Mouse (Mus musculus) spleen, postnatal 10 days (tissue): ENCODE data around the gene Tnik.

Experiments
- DNase-seq, 2 experiments: peaks; one replicate each; pipeline ENCODE4 v3.0.0; 2021 to 2022; ENCODE audit warnings: low spot score in 2 of 2

The Tnik gene

DNA sequence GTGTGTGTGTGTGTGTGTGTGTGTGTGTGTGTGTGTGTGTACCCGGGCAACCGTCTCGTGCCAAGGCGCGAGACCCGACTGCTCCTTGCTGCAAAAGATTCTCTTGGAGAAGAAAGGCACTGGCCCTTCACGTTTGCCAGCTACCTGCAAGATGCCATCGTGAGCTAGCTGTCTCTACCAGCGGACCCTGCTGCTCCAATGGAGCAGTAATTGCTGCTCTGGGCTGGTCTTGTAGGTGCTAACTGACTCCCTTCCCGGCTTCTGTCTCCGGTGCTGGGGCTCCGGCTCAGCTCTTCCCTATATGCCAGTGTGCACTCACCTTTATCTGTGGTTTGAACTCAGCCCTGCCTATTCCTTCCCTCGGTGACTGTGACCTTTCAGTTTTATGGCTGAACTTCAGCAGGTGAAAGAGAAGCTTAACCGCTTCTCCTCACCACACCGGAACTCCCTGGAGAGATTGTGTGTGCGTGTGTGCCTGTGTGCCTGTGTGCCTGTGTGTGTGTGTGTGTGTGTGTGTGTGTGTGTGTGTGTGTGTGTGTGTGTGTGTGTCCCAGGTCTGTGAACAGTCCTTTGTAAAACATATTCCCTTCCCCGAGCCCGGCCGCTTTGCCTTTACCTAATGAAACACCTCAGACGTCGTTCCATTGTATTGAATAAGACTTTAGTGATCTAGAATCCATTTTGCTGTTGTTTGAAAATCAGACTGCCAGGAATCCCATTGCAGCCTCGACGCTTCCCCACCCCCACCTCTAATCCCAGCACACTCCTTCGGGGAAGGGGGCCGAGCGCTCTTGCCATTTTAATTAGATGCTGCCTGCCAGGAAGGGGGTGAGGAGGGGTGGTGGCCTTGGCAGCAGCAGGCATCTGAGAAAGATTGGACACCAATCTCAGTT is 1.2 kb downstream of the Tnik start:
- peak; percentile 13 to 19 for DNase-seq

DNA sequence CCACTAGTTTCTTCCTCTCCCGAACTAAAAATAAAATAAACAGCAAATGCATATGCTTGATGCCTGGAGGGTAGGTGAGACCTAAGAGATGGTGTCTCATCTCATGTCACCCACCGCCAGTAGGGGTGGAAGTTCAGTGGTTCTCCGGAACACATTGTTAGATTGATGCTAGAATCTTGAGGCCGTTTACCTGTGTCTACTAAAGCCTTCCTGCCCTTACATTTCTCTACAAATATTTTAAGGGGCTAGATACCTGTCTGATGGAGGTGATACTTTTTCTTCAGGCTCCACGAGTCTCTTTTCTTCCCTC is 1.8 kb downstream of the Tnik start:
- no peak for DNase-seq

DNA sequence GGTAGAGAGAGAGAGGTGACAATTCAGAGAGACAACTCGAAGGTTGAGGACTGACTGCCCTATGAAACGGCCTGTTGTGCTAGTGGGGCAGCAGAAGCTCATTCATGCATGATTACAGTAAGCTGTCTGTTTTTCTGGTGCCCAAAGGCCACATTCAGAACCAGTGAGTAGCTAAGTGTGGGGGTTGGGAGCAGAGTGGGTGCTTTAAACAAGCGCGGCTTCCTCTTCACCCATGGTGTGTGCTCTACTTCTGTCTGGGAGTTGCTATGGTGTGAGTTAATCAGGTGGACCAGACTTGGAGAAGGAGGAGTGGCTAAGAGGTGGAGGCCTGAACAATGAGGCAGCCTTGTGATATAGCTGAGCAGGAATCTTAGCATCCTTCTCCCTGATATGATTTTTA is 2.2 kb downstream of the Tnik start:
- peak in 1 of 2 experiments; percentile 13 for DNase-seq

DNA sequence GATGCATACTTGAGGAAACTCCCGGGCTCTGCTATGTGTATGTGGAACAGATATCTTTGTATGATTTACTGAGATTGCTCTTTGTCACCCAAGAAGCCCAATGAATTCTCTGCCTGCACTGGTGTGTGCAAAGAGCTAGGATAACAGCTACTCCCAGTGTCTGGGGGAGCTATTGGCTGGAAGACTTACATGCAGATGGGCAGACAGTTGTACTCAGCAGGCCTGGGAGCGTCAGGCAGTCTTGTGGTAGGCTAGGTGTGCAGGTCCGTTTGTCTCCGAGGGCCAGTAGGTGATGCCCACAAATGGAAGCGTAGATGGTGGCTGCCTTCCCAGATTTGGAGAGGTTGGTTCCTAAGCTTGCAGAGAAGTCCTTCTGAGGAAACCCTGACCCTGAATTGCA is 2.6 kb downstream of the Tnik start:
- DNase-seq, result no peak

DNA sequence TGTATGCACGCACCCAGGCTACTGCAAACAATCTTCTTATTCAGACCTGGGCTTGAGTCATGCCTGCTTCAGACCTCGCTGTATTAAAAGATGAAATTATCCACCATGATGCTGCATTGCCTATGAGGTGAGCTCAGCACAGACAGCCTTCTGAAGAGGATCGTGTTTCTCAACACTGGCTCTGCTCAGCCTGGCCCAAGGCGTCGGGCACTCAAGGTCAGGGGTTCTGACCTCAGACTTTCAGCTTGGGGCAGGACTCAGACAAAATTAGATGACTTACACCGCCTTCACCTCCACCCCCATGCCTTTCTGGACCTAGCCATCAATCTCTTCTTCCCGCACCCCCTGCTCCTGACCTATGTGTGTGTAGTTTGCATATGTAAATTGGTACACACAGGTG is 4.2 kb downstream of the Tnik start:
- no peak for DNase-seq

DNA sequence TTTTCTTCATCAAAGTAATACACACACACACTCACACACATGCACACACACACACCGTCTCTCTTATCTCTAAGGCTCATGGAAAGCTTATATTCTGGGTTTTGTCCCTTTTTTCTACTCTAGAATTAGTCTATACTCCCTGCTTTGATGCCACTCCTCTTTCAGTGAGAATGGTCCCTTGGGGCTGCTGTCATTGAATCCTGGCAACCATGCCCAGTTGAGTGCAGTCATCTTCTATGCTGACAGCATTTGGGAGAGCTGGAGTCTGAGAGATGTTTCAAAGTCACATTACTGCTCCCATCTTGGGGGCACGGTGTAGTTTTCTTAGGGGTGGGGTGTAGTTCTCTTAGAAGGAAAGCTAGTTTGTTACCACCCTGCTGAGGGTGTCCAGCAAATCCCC is 6.7 kb downstream of the Tnik start:
- no peak for DNase-seq

DNA sequence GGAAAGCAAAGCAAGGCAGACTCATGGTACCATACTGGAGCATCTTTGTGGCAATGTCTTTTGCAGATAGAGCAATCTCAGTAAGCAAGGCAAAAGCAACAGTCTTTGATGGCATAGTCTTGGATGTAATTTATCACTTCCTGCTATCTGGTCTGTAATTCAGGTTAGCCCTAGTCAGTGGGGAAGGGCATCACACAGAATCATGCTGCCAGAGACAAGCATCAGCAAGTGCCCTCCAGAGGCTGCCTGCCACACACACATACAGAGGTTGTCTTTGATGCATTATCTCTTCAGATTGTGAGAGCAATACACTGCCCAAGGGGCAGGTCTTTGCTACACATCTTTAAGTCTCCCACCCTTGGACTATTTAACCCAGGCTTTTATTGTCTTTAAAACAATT is 8.9 kb downstream of the Tnik start:
- DNase-seq, result no peak

DNA sequence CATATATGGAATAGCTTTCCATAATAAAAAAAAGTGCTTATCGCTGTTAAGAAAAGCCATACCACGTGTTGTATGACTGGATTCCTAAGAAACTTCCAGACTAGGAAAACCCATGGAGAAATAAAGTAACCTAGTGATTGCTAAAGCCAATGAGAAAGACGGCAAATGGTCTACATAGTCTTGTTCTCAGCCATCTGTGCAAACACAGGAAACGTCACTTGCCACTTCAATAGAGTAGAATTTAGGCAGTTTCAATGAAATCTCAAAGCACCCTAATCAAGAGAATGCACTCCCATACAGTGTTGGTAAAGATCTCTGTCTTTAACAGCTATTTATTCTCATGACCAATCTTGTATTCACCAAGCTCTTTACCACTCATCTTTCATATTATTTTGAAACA is 11.7 kb downstream of the Tnik start:
- no peak for DNase-seq

DNA sequence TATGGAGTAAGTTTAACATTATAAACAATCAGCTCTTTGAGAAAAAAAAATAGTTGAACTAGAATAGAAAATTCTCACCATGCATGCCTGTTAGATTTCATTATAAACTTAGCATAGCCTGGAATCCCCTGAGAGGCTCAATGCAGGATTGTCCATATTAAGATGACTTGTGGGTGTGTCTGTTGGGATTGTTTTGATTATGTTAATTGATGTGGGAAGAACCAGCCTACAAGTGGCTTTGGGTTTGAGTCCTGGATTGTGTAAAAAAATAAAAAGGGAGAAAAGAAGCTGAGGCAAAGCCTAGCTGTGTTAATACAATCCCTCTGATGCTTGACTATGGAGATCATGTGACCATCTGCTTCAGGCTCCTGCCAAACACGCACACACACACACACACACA is 26.7 kb downstream of the Tnik start:
- no peak for DNase-seq

DNA sequence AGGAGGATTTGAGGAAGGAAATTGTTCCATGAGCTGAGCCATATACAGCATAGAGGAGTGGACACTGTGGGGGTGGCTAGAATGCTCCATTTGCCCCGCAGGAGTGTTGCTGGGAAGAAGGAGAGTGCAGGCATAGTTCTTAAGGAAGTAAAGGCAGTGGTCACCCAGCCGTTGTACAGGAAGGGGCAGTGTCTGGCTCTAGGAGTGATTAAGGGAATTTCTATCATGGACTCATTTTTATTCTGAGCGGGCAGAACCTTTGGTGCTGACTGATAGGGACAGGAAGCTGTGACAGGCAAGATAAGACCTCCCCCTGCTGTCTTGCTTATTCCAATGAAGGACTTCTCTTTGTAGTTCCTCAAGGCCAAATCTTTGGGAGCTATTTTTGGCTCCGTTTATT is 38.4 kb downstream of the Tnik start:
- no peak for DNase-seq

DNA sequence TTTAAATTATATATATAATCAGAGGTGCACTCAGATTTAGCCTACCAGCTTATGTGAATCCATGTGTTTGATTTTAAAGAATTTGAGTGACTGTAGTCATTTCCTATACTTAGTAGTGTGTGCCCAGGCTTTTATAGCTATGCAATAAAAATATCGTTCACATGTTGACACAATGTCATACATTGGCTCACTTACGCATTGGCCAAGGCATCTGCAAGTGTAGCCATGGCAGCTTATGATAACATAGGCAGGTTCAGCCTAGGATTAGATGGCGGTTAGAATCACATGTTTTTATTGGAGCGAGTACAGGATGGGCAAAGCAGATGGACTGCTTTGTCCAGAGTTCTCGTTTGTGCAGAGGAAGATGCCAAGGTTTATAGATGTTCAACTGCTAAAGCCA is 40.9 kb downstream of the Tnik start:
- DNase-seq, result no peak

DNA sequence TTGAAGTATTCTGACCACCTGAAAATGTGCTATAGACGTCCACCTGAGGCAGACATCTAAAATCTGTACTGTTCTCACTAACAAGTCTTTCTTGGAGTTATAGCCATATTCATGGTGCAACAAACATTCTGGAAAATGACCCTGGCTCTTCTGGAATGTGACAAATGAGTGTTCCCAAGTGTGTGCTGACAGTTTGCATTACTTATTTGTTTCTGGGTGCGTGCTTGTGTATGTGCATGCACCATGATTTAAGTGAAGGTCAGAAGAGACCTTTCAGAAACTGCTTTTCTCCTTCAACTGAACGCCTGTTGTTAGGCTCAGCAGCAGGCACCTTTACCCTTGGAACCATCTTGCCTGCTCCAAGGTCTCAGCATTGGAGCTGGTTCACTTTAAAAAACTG is 43.8 kb downstream of the Tnik start:
- DNase-seq, result no peak

DNA sequence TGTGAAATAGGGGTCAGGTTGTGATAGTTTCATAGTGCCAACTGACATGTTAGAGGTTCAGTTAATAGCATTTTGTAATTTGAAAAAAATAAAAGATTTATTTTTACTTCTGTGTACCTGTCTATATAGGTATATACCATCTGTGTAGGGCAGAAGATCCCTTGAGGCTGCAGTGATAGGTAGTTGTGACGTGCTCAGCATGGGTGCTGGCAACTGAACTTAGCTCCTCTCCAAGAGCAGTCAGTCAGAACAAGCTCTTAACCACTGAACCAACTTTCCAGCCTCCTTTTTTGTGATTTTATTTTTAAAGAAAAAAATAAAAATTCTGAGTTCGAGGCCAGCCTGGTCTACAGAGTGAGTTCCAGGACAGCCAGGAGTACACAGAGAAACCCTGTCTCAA is 51.4 kb downstream of the Tnik start:
- no peak for DNase-seq

DNA sequence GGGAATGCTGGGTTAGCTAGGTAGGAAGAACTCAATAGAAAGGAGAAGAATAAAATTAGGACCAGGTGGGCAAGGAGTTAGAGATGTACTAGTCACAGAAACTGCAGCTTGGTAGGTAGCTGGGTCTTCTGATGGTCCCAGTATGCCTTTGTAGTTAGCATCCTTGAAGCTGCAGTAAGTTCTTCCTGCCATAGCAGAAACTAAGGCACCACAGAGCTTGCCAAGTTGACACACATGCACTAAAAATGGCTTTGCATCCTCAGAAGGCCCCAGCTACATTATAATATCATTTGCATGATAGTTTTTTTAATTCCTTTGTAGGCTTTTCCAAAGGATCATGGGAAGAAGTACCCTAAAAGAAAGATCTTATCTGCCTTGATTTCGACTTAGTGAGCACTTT is 54.3 kb downstream of the Tnik start:
- no peak for DNase-seq

DNA sequence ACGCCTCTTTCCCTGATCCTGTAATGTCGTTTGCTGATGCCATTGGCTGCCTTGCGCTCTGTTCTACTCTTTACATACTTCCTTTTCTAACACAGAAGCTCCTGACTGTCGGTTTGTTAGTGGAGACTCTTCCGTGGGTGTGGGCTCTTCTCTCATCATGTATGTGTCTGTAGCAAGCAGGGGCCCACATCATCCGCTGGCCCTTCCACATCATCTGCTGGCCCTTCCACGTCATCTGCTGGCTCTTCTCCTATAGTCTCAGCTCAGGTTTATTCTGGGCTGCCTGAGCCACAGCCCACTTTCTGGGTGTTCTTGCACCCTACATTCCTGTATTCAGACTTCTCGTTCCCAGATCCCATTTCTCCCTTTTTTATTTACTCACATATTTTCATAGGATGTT is 58.6 kb downstream of the Tnik start:
- DNase-seq, result no peak

DNA sequence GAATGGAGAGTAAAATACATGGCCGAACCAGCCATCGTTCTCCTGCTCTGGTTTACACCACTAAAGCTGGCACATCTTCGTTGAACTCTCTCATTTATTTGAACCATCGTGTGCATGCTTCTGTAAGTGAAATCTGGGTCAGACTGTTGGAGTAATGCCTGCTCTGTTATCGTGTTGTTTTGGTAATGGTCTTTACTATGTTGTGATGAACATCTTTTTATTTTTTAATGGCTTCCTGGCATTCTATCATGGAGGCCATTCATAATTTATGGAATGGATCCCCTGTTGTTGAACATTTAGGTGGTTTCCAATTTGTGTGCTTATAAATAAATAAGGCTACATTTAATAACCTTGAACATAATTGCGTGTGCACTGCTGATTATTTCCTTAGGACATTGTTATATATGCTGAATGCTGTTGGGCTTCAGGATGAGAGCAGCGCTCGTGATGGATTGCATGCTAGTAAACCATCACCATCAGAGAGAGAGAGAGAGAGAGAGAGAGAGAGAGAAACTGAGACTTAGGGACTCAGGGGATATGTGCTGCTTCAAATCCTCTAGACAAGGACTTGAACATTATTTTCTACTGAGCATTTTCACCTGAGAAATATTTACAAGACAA is 62.7 kb downstream of the Tnik start:
- DNase-seq, result no peak

DNA sequence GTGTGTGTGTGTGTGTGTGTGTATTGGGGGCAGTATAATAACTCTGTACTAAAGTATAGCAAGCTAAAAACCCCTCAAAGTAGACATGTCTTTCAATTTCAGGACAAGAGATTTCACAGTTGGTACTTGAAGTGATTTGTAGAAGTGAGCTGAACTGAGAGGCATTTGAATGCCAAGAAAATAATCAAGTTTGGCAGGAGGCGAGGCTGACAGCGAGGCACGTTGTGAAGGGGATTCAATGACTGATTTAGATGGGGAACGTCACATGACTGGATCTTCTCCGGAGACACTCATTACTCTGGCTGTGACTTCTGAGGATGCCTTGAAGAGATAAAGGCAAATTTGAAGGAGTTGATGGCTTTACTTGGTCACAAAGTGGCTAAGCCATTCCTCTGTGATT is 69.3 kb downstream of the Tnik start:
- no peak for DNase-seq

DNA sequence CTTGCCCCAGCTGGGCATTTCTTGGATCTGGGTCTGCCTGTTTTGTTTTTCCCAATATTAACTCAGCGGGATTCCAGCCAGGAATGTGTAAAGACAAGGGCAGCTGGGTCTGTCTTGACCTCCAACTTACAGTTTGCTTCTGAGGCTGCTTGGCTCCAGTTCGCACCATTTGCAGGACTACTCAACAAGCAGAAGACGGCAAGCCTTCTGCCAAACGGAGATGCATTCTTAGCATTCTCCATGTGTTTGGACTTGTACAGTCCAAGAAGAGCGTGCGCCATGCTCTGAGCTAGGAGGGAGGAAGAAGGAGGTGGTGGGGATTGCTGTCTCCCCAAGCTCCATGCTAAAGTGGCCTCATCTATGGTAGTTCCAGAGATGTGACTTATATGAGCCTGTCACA is 70.9 kb downstream of the Tnik start:
- DNase-seq, result no peak

DNA sequence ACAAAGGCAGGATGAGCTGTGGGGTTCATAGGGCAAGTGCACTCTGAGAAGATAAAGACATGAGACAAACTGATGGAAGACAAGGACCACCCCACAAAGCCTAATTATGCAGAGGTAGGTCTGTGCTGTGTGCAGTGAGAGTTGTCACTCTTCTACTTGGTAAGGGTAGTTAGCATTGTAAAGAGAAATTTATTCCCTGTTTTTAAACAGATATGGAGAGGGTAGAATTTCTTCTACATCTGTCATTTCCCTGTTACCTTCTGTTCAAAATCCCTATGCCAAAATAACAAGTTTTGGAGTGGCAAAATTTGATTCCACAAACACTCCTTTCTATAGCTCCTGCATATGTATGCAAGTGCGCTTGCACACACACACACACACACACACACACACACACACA is 71.5 kb downstream of the Tnik start:
- no peak for DNase-seq

DNA sequence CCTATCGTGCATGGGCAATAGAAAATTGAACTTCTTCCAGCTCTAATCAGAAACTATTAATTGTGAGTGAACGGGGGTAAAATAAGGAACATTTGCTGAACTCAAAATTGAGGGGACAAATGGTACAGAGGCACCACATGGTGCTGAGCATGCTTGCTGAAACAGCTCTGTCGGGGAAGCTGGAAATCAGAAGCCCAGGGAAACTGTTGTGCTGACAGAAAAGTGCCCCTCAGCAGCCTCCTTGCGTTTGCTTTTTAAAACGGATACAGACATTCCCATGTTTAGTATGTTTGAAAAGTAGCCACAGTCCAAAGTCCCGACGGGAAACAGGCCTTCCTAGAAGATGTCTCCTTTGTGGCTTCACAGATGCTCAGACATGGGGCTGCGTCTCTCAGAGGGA is 77.1 kb downstream of the Tnik start:
- DNase-seq, result no peak

DNA sequence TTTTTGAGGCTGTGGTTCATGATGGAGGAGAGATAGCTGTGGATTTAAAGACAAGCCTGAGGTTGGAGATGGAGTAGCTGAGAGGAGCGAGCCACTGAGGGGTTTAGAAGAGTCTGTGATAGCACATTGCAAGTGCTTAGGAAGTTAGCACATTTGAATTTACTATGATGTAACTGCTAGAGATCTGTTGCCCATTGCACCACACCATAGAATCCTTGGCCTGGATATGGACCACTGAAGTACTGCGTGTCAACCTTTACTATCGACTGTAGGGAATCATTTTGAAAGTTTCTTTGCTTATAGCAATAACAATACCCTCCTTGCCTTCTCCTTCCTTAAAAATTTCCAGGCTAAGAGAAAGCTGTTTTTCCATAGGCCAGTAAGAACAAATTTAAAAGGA is 80.2 kb downstream of the Tnik start:
- no peak for DNase-seq

DNA sequence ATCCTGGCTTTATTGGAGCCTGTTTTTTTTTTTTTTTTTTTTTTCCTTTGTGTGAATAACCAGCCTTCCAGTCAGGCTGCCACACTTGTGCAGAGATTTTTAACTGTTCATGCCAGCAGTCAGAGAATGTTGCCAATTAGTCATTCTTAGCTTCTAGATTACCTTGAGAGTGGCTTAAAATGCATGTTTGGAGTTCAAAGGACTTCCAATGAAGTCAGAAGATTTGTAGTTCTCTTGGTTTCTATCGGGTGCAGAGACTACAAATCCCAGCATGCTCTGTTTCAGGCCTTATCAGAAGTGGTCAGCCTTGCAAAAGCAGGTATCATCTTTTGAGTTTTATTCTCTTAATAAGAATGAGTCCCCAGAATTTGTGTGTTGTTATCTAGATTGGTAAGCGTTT is 80.6 kb downstream of the Tnik start:
- DNase-seq, result no peak

DNA sequence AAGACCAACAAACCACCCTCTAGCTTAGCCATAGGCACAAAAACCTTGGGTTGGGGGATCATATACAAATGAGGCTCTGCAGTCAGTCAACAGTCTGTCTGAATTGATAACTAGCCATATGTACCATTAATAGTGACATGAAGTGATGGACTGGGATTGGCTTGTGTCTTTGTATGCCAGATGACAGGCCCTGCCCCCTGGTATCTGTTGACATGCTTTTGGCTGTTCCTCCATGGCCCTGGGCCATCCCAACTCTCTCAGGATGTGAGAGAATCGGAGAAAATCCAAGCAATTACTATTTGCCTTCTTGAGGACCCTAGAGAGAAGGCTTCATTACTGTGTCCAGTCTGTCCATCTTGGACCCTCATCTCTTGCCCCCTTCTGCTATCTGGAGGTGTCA is 82.4 kb downstream of the Tnik start:
- no peak for DNase-seq

DNA sequence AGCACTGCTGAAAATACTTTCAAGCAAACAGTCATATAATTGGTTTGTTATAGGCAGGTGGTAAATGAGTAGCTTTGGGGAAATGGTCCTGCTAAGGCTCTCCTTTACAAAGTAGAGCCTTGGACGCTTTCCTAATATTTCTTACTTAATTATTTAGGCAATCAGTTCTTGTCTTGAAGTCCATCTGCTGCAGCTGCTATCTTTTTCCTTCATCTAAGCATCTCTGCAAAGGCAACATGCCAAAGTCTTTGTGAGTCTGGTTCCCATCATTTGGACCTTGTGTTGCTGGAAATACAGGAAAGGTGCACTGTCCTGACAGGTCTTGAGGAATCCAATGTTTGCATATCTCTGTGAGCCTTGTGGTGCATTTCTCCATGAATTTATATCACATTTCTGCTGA is 82.9 kb downstream of the Tnik start:
- no peak for DNase-seq
